Mouse (Mus musculus): ENCODE results near the gene Rnf169. TPM values are rescaled to one million over a fixed set of nuclear protein-coding genes. Genes with fewer than 3 reads are reported as not detected.
A peak's percentile ranks its signal among the peaks of the same experiment; 100 is the strongest.

Gene Rnf169
- polyA plus RNA-seq, 1 experiment from 2014 or later, result 4.5 TPM

- Histone ChIP-seq H3K27ac (replicated peaks in 1 of 2; ENCODE audit: control insufficient read depth in 1 of 2, insufficient read depth in 1 of 2, low read depth in 2 of 2, low read length in 2 of 2) (no peak overlapping the region), H3K4me2 (ENCODE audit: low read length) (no peak overlapping the region), H3K9ac (ENCODE audit: low read length) (no peak overlapping the region), H3K4me1 (ENCODE audit: control insufficient read depth in 2 of 2, insufficient read depth in 2 of 2, low read length in 2 of 2) (peaks cover 8 to 13% of the 10 kb centered on the region in 2 experiments), H3K9me3 (ENCODE audit: control insufficient read depth, low read length) (no peaks in the 10 kb centered on the region), H3K36me3 (ENCODE audit: control insufficient read depth, insufficient read depth, low read length) (no peaks in the 10 kb centered on the region), H3K27me3 (ENCODE audit: control insufficient read depth, insufficient read depth, low read length) (no peaks in the 10 kb centered on the region), H3K4me3 (ENCODE audit: control insufficient read depth in 1 of 2, insufficient read depth in 1 of 2, low read depth in 1 of 2, low read length in 2 of 2) (no peak overlapping the region)
- ATAC-seq (ENCODE audit: insufficient number of reproducible peaks, insufficient read depth, low FRiP score, low read depth), result no peak
- WGBS, result 33% methylated on average over 3 of the region's 3 CpGs
Measured at GRCm38 (mm10) chr7:99904421-99905005, 75.7 kb downstream of the Rnf169 start.

- Histone ChIP-seq H3K4me2 (ENCODE audit: low read length) (no peak overlapping the region), H3K4me3 (ENCODE audit: control insufficient read depth in 1 of 2, insufficient read depth in 1 of 2, low read depth in 1 of 2, low read length in 2 of 2) (no peak overlapping the region), H3K9ac (ENCODE audit: low read length) (no peak overlapping the region), H3K9me3 (ENCODE audit: control insufficient read depth, low read length) (no peaks in the 10 kb centered on the region), H3K27me3 (ENCODE audit: control insufficient read depth, insufficient read depth, low read length) (no peaks in the 10 kb centered on the region), H3K27ac (replicated peaks in 1 of 2; ENCODE audit: control insufficient read depth in 1 of 2, insufficient read depth in 1 of 2, low read depth in 2 of 2, low read length in 2 of 2) (0 out of 4 replicates have a peak overlapping the region, but pooled peaks of 1 of the 2 experiments have one; percentile 9), H3K36me3 (ENCODE audit: control insufficient read depth, insufficient read depth, low read length) (no peaks in the 10 kb centered on the region), H3K4me1 (ENCODE audit: control insufficient read depth in 2 of 2, insufficient read depth in 2 of 2, low read length in 2 of 2) (peaks cover 8 to 13% of the 10 kb centered on the region in 2 experiments)
- no peak; the same call in 1 of the 2 replicates for ATAC-seq (ENCODE audit: insufficient number of reproducible peaks, insufficient read depth, low FRiP score, low read depth)
- 50% methylated on average over 11 of the region's 11 CpGs for WGBS
Measured at GRCm38 (mm10) chr7:99902918-99903665, 77.2 kb downstream of the Rnf169 start.

GRCm38 (mm10) chr7:99902208-99902607, 78.0 kb downstream of the Rnf169 start:
- Histone ChIP-seq H3K9me3 (ENCODE audit: control insufficient read depth, low read length) (no peaks in the 10 kb centered on the region), H3K4me3 (ENCODE audit: control insufficient read depth in 1 of 2, insufficient read depth in 1 of 2, low read depth in 1 of 2, low read length in 2 of 2) (no peak overlapping the region), H3K27ac (replicated peaks in 1 of 2; ENCODE audit: control insufficient read depth in 1 of 2, insufficient read depth in 1 of 2, low read depth in 2 of 2, low read length in 2 of 2) (no peak overlapping the region), H3K9ac (ENCODE audit: low read length) (no peak overlapping the region), H3K36me3 (ENCODE audit: control insufficient read depth, insufficient read depth, low read length) (no peaks in the 10 kb centered on the region), H3K4me2 (ENCODE audit: low read length) (no peak overlapping the region), H3K27me3 (ENCODE audit: control insufficient read depth, insufficient read depth, low read length) (no peaks in the 10 kb centered on the region), H3K4me1 (ENCODE audit: control insufficient read depth in 2 of 2, insufficient read depth in 2 of 2, low read length in 2 of 2) (peaks cover 8 to 13% of the 10 kb centered on the region in 2 experiments)
- no peak for ATAC-seq (ENCODE audit: insufficient number of reproducible peaks, insufficient read depth, low FRiP score, low read depth)
- 56% methylated on average over 4 of the region's 4 CpGs for WGBS

- Histone ChIP-seq H3K36me3 (ENCODE audit: control insufficient read depth, insufficient read depth, low read length) (no peaks in the 10 kb centered on the region), H3K4me3 (ENCODE audit: control insufficient read depth in 1 of 2, insufficient read depth in 1 of 2, low read depth in 1 of 2, low read length in 2 of 2) (no peak overlapping the region), H3K4me2 (ENCODE audit: low read length) (no peak overlapping the region), H3K4me1 (ENCODE audit: control insufficient read depth in 2 of 2, insufficient read depth in 2 of 2, low read length in 2 of 2) (no peaks in the 10 kb centered on the region), H3K27ac (replicated peaks in 1 of 2; ENCODE audit: control insufficient read depth in 1 of 2, insufficient read depth in 1 of 2, low read depth in 2 of 2, low read length in 2 of 2) (no peak overlapping the region), H3K27me3 (ENCODE audit: control insufficient read depth, insufficient read depth, low read length) (no peaks in the 10 kb centered on the region), H3K9ac (ENCODE audit: low read length) (no peak overlapping the region), H3K9me3 (ENCODE audit: control insufficient read depth, low read length) (no peaks in the 10 kb centered on the region)
- 70% methylated on average over 4 of the region's 4 CpGs for WGBS
- no peak for ATAC-seq (ENCODE audit: insufficient number of reproducible peaks, insufficient read depth, low FRiP score, low read depth)
Measured at GRCm38 (mm10) chr7:99896905-99897304, 83.3 kb downstream of the Rnf169 start.

- H3K9me3 ChIP-seq (ENCODE audit: control insufficient read depth, low read length), result no peaks in the 10 kb centered on the region
- no peak overlapping the region for H3K27ac ChIP-seq (replicated peaks in 1 of 2; ENCODE audit: control insufficient read depth in 1 of 2, insufficient read depth in 1 of 2, low read depth in 2 of 2, low read length in 2 of 2)
- H3K4me3 ChIP-seq (ENCODE audit: control insufficient read depth in 1 of 2, insufficient read depth in 1 of 2, low read depth in 1 of 2, low read length in 2 of 2), result no peak overlapping the region
- 84% methylated on average over 6 of the region's 6 CpGs for WGBS
- H3K27me3 ChIP-seq (ENCODE audit: control insufficient read depth, insufficient read depth, low read length), result no peaks in the 10 kb centered on the region
- no peak overlapping the region for H3K9ac ChIP-seq (ENCODE audit: low read length)
- H3K4me1 ChIP-seq (ENCODE audit: control insufficient read depth in 2 of 2, insufficient read depth in 2 of 2, low read length in 2 of 2), result no peaks in the 10 kb centered on the region; a peak in 1 of 4 replicates
- no peak for ATAC-seq (ENCODE audit: insufficient number of reproducible peaks, insufficient read depth, low FRiP score, low read depth)
- H3K36me3 ChIP-seq (ENCODE audit: control insufficient read depth, insufficient read depth, low read length), result no peaks in the 10 kb centered on the region
- H3K4me2 ChIP-seq (ENCODE audit: low read length), result no peak overlapping the region
Measured at GRCm38 (mm10) chr7:99894478-99894877, 85.8 kb downstream of the Rnf169 start.

GRCm38 (mm10) chr7:99893967-99894366, 86.3 kb downstream of the Rnf169 start:
- 75% methylated on average over 3 of the region's 3 CpGs for WGBS
- H3K4me3 ChIP-seq (ENCODE audit: control insufficient read depth in 1 of 2, insufficient read depth in 1 of 2, low read depth in 1 of 2, low read length in 2 of 2), result no peak overlapping the region
- no peaks in the 10 kb centered on the region for H3K36me3 ChIP-seq (ENCODE audit: control insufficient read depth, insufficient read depth, low read length)
- H3K9ac ChIP-seq (ENCODE audit: low read length), result no peak overlapping the region
- no peak for ATAC-seq (ENCODE audit: insufficient number of reproducible peaks, insufficient read depth, low FRiP score, low read depth)
- H3K27ac ChIP-seq (replicated peaks in 1 of 2; ENCODE audit: control insufficient read depth in 1 of 2, insufficient read depth in 1 of 2, low read depth in 2 of 2, low read length in 2 of 2), result no peak overlapping the region
- H3K9me3 ChIP-seq (ENCODE audit: control insufficient read depth, low read length), result no peaks in the 10 kb centered on the region
- H3K4me2 ChIP-seq (ENCODE audit: low read length), result no peak overlapping the region
- H3K4me1 ChIP-seq (ENCODE audit: control insufficient read depth in 2 of 2, insufficient read depth in 2 of 2, low read length in 2 of 2), result no peaks in the 10 kb centered on the region; a peak in 1 of 4 replicates
- H3K27me3 ChIP-seq (ENCODE audit: control insufficient read depth, insufficient read depth, low read length), result no peaks in the 10 kb centered on the region

GRCm38 (mm10) chr7:99892351-99892750, 87.9 kb downstream of the Rnf169 start:
- no peak overlapping the region for H3K4me2 ChIP-seq (ENCODE audit: low read length)
- ATAC-seq (ENCODE audit: insufficient number of reproducible peaks, insufficient read depth, low FRiP score, low read depth), result no peak
- no peaks in the 10 kb centered on the region; a peak in 1 of 4 replicates for H3K4me1 ChIP-seq (ENCODE audit: control insufficient read depth in 2 of 2, insufficient read depth in 2 of 2, low read length in 2 of 2)
- no peaks in the 10 kb centered on the region for H3K36me3 ChIP-seq (ENCODE audit: control insufficient read depth, insufficient read depth, low read length)
- H3K9me3 ChIP-seq (ENCODE audit: control insufficient read depth, low read length), result no peaks in the 10 kb centered on the region
- WGBS, result 82% methylated on average over 2 of the region's 2 CpGs
- no peak overlapping the region for H3K4me3 ChIP-seq (ENCODE audit: control insufficient read depth in 1 of 2, insufficient read depth in 1 of 2, low read depth in 1 of 2, low read length in 2 of 2)
- no peaks in the 10 kb centered on the region for H3K27me3 ChIP-seq (ENCODE audit: control insufficient read depth, insufficient read depth, low read length)
- no peak overlapping the region for H3K27ac ChIP-seq (replicated peaks in 1 of 2; ENCODE audit: control insufficient read depth in 1 of 2, insufficient read depth in 1 of 2, low read depth in 2 of 2, low read length in 2 of 2)
- H3K9ac ChIP-seq (ENCODE audit: low read length), result no peak overlapping the region

All from heart, embryonic 14.5 days (tissue).